Mouse (Mus musculus) CH12.LX (cell line): ENCODE measurements around the gene Ssbp3. TPM values are rescaled to one million over a fixed set of nuclear protein-coding genes. Genes with fewer than 3 reads are reported as not detected.

Experiments used
- DNase-seq: peaks from one replicate; pipeline ENCODE4 v3.0.0-alpha.2; 2013; ENCODE audit errors: extremely low read depth
- H3K27ac ChIP-seq: 2 replicates; pipeline ENCODE4 v1.5.1; 2012; ENCODE audit warnings: low read depth, mild to moderate bottlenecking, control low read depth, moderate library complexity; ENCODE audit not compliant: insufficient read depth
- H3K27me3 ChIP-seq: replicated peaks from 2 replicates; pipeline ENCODE3; 2012; ENCODE audit warnings: inconsistent platforms
- H3K36me3 ChIP-seq, 2 experiments: replicated peaks in 1 of 2; 2 replicates each; pipeline versions ENCODE3 to v1.6.1; 2012; ENCODE audit warnings: inconsistent platforms in 1 of 2, low read length in 1 of 2, mild to moderate bottlenecking in 1 of 2, mixed read lengths in 1 of 2, moderate library complexity in 1 of 2; ENCODE audit not compliant: control insufficient read depth in 1 of 2, insufficient read depth in 1 of 2
- H3K4me1 ChIP-seq, 2 experiments: 2 replicates each; pipeline ENCODE4 v1.6.1; 2012; ENCODE audit warnings: inconsistent platforms in 1 of 2, moderate library complexity in 1 of 2; ENCODE audit not compliant: insufficient read depth in 2 of 2, control insufficient read depth in 1 of 2
- H3K4me2 ChIP-seq: 2 replicates; pipeline ENCODE4 v1.6.1; 2012; ENCODE audit warnings: low read depth, mild to moderate bottlenecking, control low read depth; ENCODE audit not compliant: poor library complexity, insufficient read depth, severe bottlenecking
- H3K4me3 ChIP-seq, 3 experiments: fragments of 150-350 bp in 1 of 3; sonication (generic) in 1 of 3; replicated peaks in 1 of 3; 2 replicates each; pipeline versions ENCODE3 to v1.5.1; 2011 to 2012; ENCODE audit warnings: low read depth in 2 of 3, low read length in 2 of 3, mild to moderate bottlenecking in 2 of 3, moderate library complexity in 2 of 3, control low read depth in 1 of 3, improper control_type of control experiment in 1 of 3, inconsistent platforms in 1 of 3, mixed read lengths in 1 of 3; ENCODE audit not compliant: poor library complexity in 1 of 3
- H3K79me2 ChIP-seq: replicated peaks from 2 replicates; pipeline ENCODE4 v1.6.1; 2012; ENCODE audit warnings: mild to moderate bottlenecking, moderate library complexity; ENCODE audit not compliant: control insufficient read depth, poor library complexity, insufficient read depth, severe bottlenecking; ENCODE audit errors: extremely low read depth
- H3K9ac ChIP-seq: 2 replicates; pipeline ENCODE4 v1.6.1; 2012; ENCODE audit warnings: low read depth, mild to moderate bottlenecking, control low read depth, moderate library complexity; ENCODE audit not compliant: insufficient read depth
- H3K9me3 ChIP-seq: replicated peaks from 2 replicates; pipeline ENCODE3; 2012; ENCODE audit warnings: low read length, inconsistent platforms, mixed read lengths
- CHD1 ChIP-seq: IDR thresholded peaks from 2 replicates; pipeline ENCODE4 v1.6.1; 2012; ENCODE audit warnings: low read depth, low read length, improper control_type of control experiment, inconsistent platforms
- EP300 ChIP-seq: IDR thresholded peaks from 2 replicates; pipeline ENCODE4 v1.6.1; 2011; ENCODE audit warnings: low read length, improper control_type of control experiment
- ETS1 ChIP-seq: conservative IDR thresholded peaks from 2 replicates; pipeline ENCODE4 v1.6.1; 2012; ENCODE audit warnings: low read depth, mild to moderate bottlenecking, inconsistent platforms, low read length, improper control_type of control experiment, moderate library complexity
- JUND ChIP-seq: conservative IDR thresholded peaks from 2 replicates; pipeline ENCODE4 v1.6.1; 2011; ENCODE audit warnings: low read depth, low read length, improper control_type of control experiment
- MAZ ChIP-seq: IDR thresholded peaks from 2 replicates; pipeline ENCODE4 v1.6.1; 2012; ENCODE audit warnings: low read depth, mild to moderate bottlenecking, inconsistent platforms, low read length, improper control_type of control experiment, moderate library complexity
- MEF2A ChIP-seq: IDR thresholded peaks from 2 replicates; pipeline ENCODE4 v1.6.1; 2014; ENCODE audit warnings: low read depth, mild to moderate bottlenecking, inconsistent platforms, low read length, improper control_type of control experiment, borderline replicate concordance
- POLR2A ChIP-seq: IDR thresholded peaks from 2 replicates; pipeline ENCODE4 v1.6.1; 2011; ENCODE audit warnings: low read depth, mild to moderate bottlenecking, improper control_type of control experiment, low read length
- USF2 ChIP-seq: conservative IDR thresholded peaks from 2 replicates; pipeline ENCODE4 v1.6.1; 2011; ENCODE audit warnings: low read depth, low read length, improper control_type of control experiment
- ZC3H11A ChIP-seq: IDR thresholded peaks from 2 replicates; pipeline ENCODE4 v1.6.1; 2012; ENCODE audit warnings: low read depth, mild to moderate bottlenecking, inconsistent platforms, low read length, improper control_type of control experiment
- dilution Hi-C: fragments of 300-500 bp; cut with MboI; formaldehyde crosslinking; loops from 2 replicates; pipeline ENCODE4 v1.14.3; 2020; ENCODE audit warnings: low sequenced_read_pairs; ENCODE audit not compliant: extremely low pct_unique_long_range_greater_than_20kb, extremely low pct_ligation_motif_present
- in situ Hi-C: fragments of 300-500 bp; cut with MboI; formaldehyde crosslinking; loops from 3 replicates; pipeline ENCODE4 v1.14.3; 2019; ENCODE audit warnings: low sequenced_read_pairs, low pct_ligation_motif_present, low pct_unique_long_range_greater_than_20kb, mixed read lengths
- polyA plus RNA-seq: library from polyadenylated mRNA; unstranded; fragments of >175 nt; gene quantifications from 2 replicates; pipeline ENCODE4 v1.2.1, GENCODE M21; 2012; ENCODE audit warnings: low read depth; ENCODE audit not compliant: insufficient read length
- total RNA-seq, 2 experiments: library from RNA; depleted of rRNA; stranded (reverse); fragments of 300-350 nt in 1 of 2; fragments of >200 nt in 1 of 2; gene quantifications; 2 replicates each; pipeline ENCODE4 v1.2.3; 2012 to 2014

Ssbp3 gene
- total and polyA plus RNA-seq, 3 experiments, result 32.4 to 129 (median 76.5) TPM

DNA sequence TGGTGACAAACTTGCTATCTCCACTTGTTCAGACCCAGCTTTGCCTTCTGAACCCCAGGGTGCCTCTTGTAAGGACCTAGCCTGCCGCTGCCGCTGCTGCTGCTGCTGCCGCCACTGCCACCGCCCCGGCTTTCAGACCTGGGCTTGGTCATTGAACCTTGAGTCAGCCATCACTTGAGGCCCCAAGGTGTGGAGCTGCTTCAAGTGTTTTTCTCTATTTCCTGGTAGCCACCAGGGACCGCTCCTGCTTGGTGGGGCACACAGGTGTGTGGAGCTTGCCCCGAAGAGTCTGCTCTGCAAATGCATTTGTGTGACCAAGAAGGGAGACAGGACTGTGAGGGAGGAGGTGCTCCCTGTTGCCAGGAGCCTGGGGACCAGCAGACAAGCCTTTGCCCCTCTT, 114.4 kb downstream of the Ssbp3 start:
- H3K9me3 ChIP-seq, result no peaks in the 10 kb centered on the region
- no peak overlapping the region for H3K4me2 ChIP-seq
- H3K27ac ChIP-seq, result no peak overlapping the region
- dilution Hi-C loops (no loop called here), in situ Hi-C loops (no loop called here)
- no peaks in the 10 kb centered on the region; the same call in 1 of the 2 replicates for H3K79me2 ChIP-seq
- no peak for DNase-seq
- peaks cover 9 to 68% of the 10 kb centered on the region in 2 experiments for H3K4me1 ChIP-seq
- H3K27me3 ChIP-seq, result no peaks in the 10 kb centered on the region
- H3K4me3 ChIP-seq, result no peak overlapping the region
- H3K9ac ChIP-seq, result no peak overlapping the region
- H3K36me3 ChIP-seq, result peaks cover 17 to 69% of the 10 kb centered on the region in 2 experiments
- no peak for TF ChIP-seq MAZ
- no peak for TF ChIP-seq CHD1
- TF ChIP-seq JUND, result no peak
- no peak for TF ChIP-seq USF2
- TF ChIP-seq EP300, result no peak
- TF ChIP-seq POLR2A, result no peak

GRCm38 (mm10) chr4:107025369-107025768, 114.9 kb downstream of the Ssbp3 start:
- no peak overlapping the region for H3K9ac ChIP-seq
- DNase-seq, result no peak
- H3K79me2 ChIP-seq, result no peaks in the 10 kb centered on the region; the same call in 1 of the 2 replicates
- in situ Hi-C loops, result no loop called here
- H3K4me3 ChIP-seq, result no peak overlapping the region
- H3K4me2 ChIP-seq, result no peak overlapping the region
- no peaks in the 10 kb centered on the region for H3K9me3 ChIP-seq
- no peak for TF ChIP-seq ZC3H11A
- TF ChIP-seq MAZ, result no peak
- TF ChIP-seq MEF2A, result no peak
- TF ChIP-seq, all 38 proteins: peak for 0
- H3K36me3 ChIP-seq, result peaks cover 20 to 72% of the 10 kb centered on the region in 2 experiments
- no peaks in the 10 kb centered on the region for H3K27me3 ChIP-seq
- H3K4me1 ChIP-seq, result peaks cover 9 to 64% of the 10 kb centered on the region in 2 experiments
- H3K27ac ChIP-seq, result no peak overlapping the region
- dilution Hi-C loops, result no loop called here

DNA sequence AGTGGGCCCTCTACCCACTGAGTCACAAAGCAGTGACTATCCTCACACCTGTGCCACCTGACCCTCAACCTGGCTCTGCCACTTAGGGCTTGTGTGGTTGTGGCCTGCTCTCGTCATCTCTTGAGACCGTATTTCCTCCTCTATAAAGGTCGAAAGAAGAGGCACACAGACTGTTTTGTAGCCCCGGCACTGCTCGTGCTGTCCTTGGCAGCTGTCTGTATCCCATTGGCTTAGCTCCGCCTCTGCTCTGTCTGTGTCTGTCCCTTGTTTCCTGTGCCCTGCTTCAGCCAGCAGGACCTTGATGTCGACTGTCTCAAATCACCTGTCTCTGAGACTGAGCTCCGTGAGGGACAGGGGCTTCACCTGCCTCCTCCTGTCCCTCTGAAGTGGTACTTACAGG, 116.0 kb downstream of the Ssbp3 start:
- no peak for TF ChIP-seq ETS1
- peaks cover 4 to 53% of the 10 kb centered on the region in 2 experiments for H3K4me1 ChIP-seq
- H3K27me3 ChIP-seq, result no peaks in the 10 kb centered on the region
- no peak overlapping the region for H3K4me2 ChIP-seq
- no peaks in the 10 kb centered on the region; the same call in 1 of the 2 replicates for H3K79me2 ChIP-seq
- H3K36me3 ChIP-seq, result peaks cover 31 to 77% of the 10 kb centered on the region in 2 experiments
- no peak overlapping the region for H3K27ac ChIP-seq
- H3K9me3 ChIP-seq, result no peaks in the 10 kb centered on the region
- no peak for DNase-seq
- H3K9ac ChIP-seq, result no peak overlapping the region
- in situ Hi-C loops (no loop called here), dilution Hi-C loops (no loop called here)
- H3K4me3 ChIP-seq, result no peak overlapping the region
